Comparison of ENCODE assay signal across 13 mouse cellular contexts in genomic region chr5:125331094-125331493, GRCm38 (mm10). TPM values are rescaled to one million over a fixed set of nuclear protein-coding genes. Genes with fewer than 3 reads are reported as not detected.
A peak's percentile ranks its signal among the peaks of the same experiment; 100 is the strongest.
DNase-seq lines count a peak whose midpoint lies in the region; ATAC-seq and TF ChIP-seq lines count a peak whose summit lies in the region.
"Had no signal": no experiment of that assay in that cellular context is flagged by ENCODE, and none has a peak within 500 bp of the region (broad histone marks: within the 10 kb centered on the region; RNA-seq: fewer than 3 reads in every experiment).

No protein-coding gene starts in this region.

- H3K4me3 ChIP-seq in gastrocnemius, adult 2 months = peak overlapping the region; percentile 19; the same call in 1 of the 2 replicates
- H3K4me3 ChIP-seq in layer of hippocampus, adult 2 months = no peak overlapping the region
- H3K4me3 ChIP-seq in embryonic facial prominence, embryonic 12.5 days = no peak overlapping the region
- H3K4me3 ChIP-seq in limb, embryonic 13.5 days = no peak overlapping the region
- H3K4me3 ChIP-seq: hindbrain, embryonic 13.5 days had no signal

- H3K4me1 ChIP-seq in embryonic facial prominence, embryonic 12.5 days = peaks cover 14% of the 10 kb centered on the region
- peaks cover 26% of the 10 kb centered on the region for H3K4me1 ChIP-seq in limb, embryonic 13.5 days

- no peak for TF ChIP-seq CTCF in gastrocnemius, adult 2 months (IDR thresholded peaks at IDR 0.05)
- no peak for TF ChIP-seq CTCF in layer of hippocampus, adult 2 months (conservative IDR thresholded peaks at IDR 0.05)

- peak overlapping the region; percentile 78 for H3K27ac ChIP-seq in gastrocnemius, adult 2 months
- peak overlapping the region; percentile 40; the same call in 1 of the 2 replicates for H3K27ac ChIP-seq in layer of hippocampus, adult 2 months
- peak overlapping the region; percentile 42; the same call in 1 of the 2 replicates for H3K27ac ChIP-seq in embryonic facial prominence, embryonic 12.5 days
- peak overlapping the region; percentile 15; the same call in 1 of the 2 replicates for H3K27ac ChIP-seq in limb, embryonic 13.5 days
- H3K27ac ChIP-seq: hindbrain, embryonic 13.5 days had no signal

- DNase-seq in gastrocnemius, adult 2 months = no peak
- DNase-seq in gastrocnemius, postnatal 25 days = no peak
- DNase-seq in layer of hippocampus, adult 2 months (ENCODE audit: low spot score in 2 of 2) = no peak
- DNase-seq in layer of hippocampus, adult 8-10 months (ENCODE audit: low spot score in 2 of 2) = no peak
- no peak for DNase-seq in right cerebral cortex, postnatal 10 days (ENCODE audit: low spot score in 2 of 2)
- no peak for DNase-seq in urinary bladder, postnatal 36 days (ENCODE audit: low spot score in 2 of 2)
- DNase-seq: cerebellum, postnatal 36 days; lung, postnatal 4 days; right cerebral cortex, postnatal 14 days had no signal

- H3K9me3 ChIP-seq in embryonic facial prominence, embryonic 12.5 days = no peaks in the 10 kb centered on the region
- H3K9me3 ChIP-seq in limb, embryonic 13.5 days = no peaks in the 10 kb centered on the region
- H3K9me3 ChIP-seq: hindbrain, embryonic 13.5 days had no signal

- no peak for ATAC-seq in embryonic facial prominence, embryonic 12.5 days (ENCODE audit: insufficient number of reproducible peaks, insufficient read depth, low FRiP score, low TSS enrichment)
- ATAC-seq in limb, embryonic 13.5 days (ENCODE audit: low FRiP score, low read depth) = no peak
- ATAC-seq: activated CD4-positive, CD25-positive, alpha-beta regulatory T cell, adult 4 months had no signal

- no peak overlapping the region for H3K4me2 ChIP-seq in embryonic facial prominence, embryonic 12.5 days (replicated peaks)
- H3K4me2 ChIP-seq in limb, embryonic 13.5 days (replicated peaks) = no peak overlapping the region
- H3K4me2 ChIP-seq: hindbrain, embryonic 13.5 days had no signal

- H3K36me3 ChIP-seq in embryonic facial prominence, embryonic 12.5 days = no peaks in the 10 kb centered on the region
- 0 out of 2 replicates have a peak, but pooled peaks cover 3% of the 10 kb centered on the region for H3K36me3 ChIP-seq in limb, embryonic 13.5 days
- H3K36me3 ChIP-seq: hindbrain, embryonic 13.5 days had no signal

- intact Hi-C loops in gastrocnemius, adult 2 months (cut with DNase I) = no loop called here

- no peaks in the 10 kb centered on the region for H3K27me3 ChIP-seq in embryonic facial prominence, embryonic 12.5 days
- H3K27me3 ChIP-seq in limb, embryonic 13.5 days = no peaks in the 10 kb centered on the region
- H3K27me3 ChIP-seq: hindbrain, embryonic 13.5 days had no signal

- no peak overlapping the region for H3K9ac ChIP-seq in embryonic facial prominence, embryonic 12.5 days
- peak overlapping the region; percentile 25; the same call in 1 of the 2 replicates for H3K9ac ChIP-seq in limb, embryonic 13.5 days
- H3K9ac ChIP-seq: hindbrain, embryonic 13.5 days had no signal

- WGBS in embryonic facial prominence, embryonic 12.5 days = 46% methylated on average over 3 of the region's 3 CpGs
- 47% methylated on average over 3 of the region's 3 CpGs for WGBS in limb, embryonic 13.5 days

RNA-seq across cellular contexts. Expression of gene Scarb1, which starts 9.8 kb away (rescaled TPM):
- 10 to 100 TPM; 11.8 to 16.9 TPM for total RNA-seq in gastrocnemius, adult 2 months (2021)
- 10 to 100 TPM; 11.7 to 25.2 TPM for total RNA-seq in gastrocnemius, postnatal 25 days (2021)
- total RNA-seq in layer of hippocampus, adult 2 months (2021) = 10 to 100 TPM; 34.5 to 35.1 TPM
- 10 to 100 TPM; 27.9 to 38.7 (median 34.3) TPM for total RNA-seq in layer of hippocampus, adult 8-10 months (2022)
- 38.8 and 40.6 TPM in 2 replicates for polyA plus RNA-seq in embryonic facial prominence, embryonic 12.5 days (2016; fragmentation: Nextera tagmentation; extraction: Ambion mirVana)
- polyA plus RNA-seq in limb, embryonic 13.5 days (2015; fragmentation: Nextera tagmentation; extraction: Ambion mirVana) = 44.3 and 44.4 TPM in 2 replicates

RNA-seq across cellular contexts. Expression of gene Gm10382, which starts 58.0 kb away (rescaled TPM):
- not detected for total RNA-seq in gastrocnemius, adult 2 months (2021)
- total RNA-seq in gastrocnemius, postnatal 25 days (2021) = not detected
- not detected for total RNA-seq in layer of hippocampus, adult 2 months (2021)
- total RNA-seq in layer of hippocampus, adult 8-10 months (2022) = under 1 TPM in 2 of 4 experiments, not detected in 2; 0.27 to 0.72 TPM
- 0.31 TPM in 2 replicates for polyA plus RNA-seq in embryonic facial prominence, embryonic 12.5 days (2016; fragmentation: Nextera tagmentation; extraction: Ambion mirVana)
- polyA plus RNA-seq in limb, embryonic 13.5 days (2015; fragmentation: Nextera tagmentation; extraction: Ambion mirVana) = 0.34 and 0.41 TPM in 2 replicates

RNA-seq across cellular contexts. Expression of gene Ubc, which starts 58.9 kb away (rescaled TPM):
- 1,000 to 10,000 TPM; 1,479 to 2,293 TPM for total RNA-seq in gastrocnemius, adult 2 months (2021)
- 1,000 to 10,000 TPM in 1 of 2 experiments, 100 to 1,000 TPM in 1; 606 to 1,413 TPM for total RNA-seq in gastrocnemius, postnatal 25 days (2021)
- total RNA-seq in layer of hippocampus, adult 2 months (2021) = 100 to 1,000 TPM; 713 to 818 TPM
- 100 to 1,000 TPM; 769 to 857 (median 823) TPM for total RNA-seq in layer of hippocampus, adult 8-10 months (2022)
- polyA plus RNA-seq in embryonic facial prominence, embryonic 12.5 days (2016; fragmentation: Nextera tagmentation; extraction: Ambion mirVana) = 1,075 and 1,101 TPM in 2 replicates
- 1,179 and 1,190 TPM in 2 replicates for polyA plus RNA-seq in limb, embryonic 13.5 days (2015; fragmentation: Nextera tagmentation; extraction: Ambion mirVana)

Comparison
In these comparisons a context has a peak if more than half of its experiments do, and no peak if none do; other contexts are left out.
1. H3K27ac ChIP-seq: peak in every context shown above with its lines; median percentile 78 in gastrocnemius, adult 2 months; 42 in embryonic facial prominence, embryonic 12.5 days; 40 in layer of hippocampus, adult 2 months; 15 in limb, embryonic 13.5 days.